Mouse (Mus musculus): Measurements from ENCODE around the gene Imp3. TPM values are rescaled to one million over a fixed set of nuclear protein-coding genes. Genes with fewer than 3 reads are reported as not detected.

Gene Imp3
- total and polyA plus RNA-seq, 3 experiments: 154 to 160 TPM; not detected in 1

- TF ChIP-seq RAD21 (IDR thresholded peaks at IDR 0.05; ENCODE audit: low read depth, low read length) (no peak), ZNF384 (IDR thresholded peaks at IDR 0.05; ENCODE audit: low read depth, low read length) (no peak), TBP (IDR thresholded peaks at IDR 0.05; ENCODE audit: low read depth, low read length) (no peak), BHLHE40 (IDR thresholded peaks at IDR 0.05; ENCODE audit: borderline replicate concordance, low read depth, low read length) (no peak), USF2 (IDR thresholded peaks at IDR 0.05; ENCODE audit: borderline replicate concordance in 1 of 2, insufficient read depth in 1 of 2, low read depth in 1 of 2, low read length in 2 of 2) (no peak), MYB (IDR thresholded peaks at IDR 0.05; ENCODE audit: low read depth, low read length) (no peak)
Observed at GRCm38 (mm10) chr9:56911017-56911416, 26.3 kb upstream of the Imp3 start.

GRCm38 (mm10) chr9:56913991-56914390 is 23.3 kb upstream of the Imp3 start:
- Histone ChIP-seq H3K4me3 (ENCODE audit: control insufficient read depth in 1 of 2, insufficient read depth in 1 of 2, low read depth in 2 of 2, low read length in 2 of 2) (no peak overlapping the region), H3K27ac (ENCODE audit: control insufficient read depth, low read depth, low read length) (no peak overlapping the region), H3K9me3 (replicated peaks; ENCODE audit: insufficient read depth, low read length) (no peaks in the 10 kb centered on the region), H3K4me1 (ENCODE audit: control insufficient read depth in 1 of 2, insufficient read depth in 2 of 2, low read length in 2 of 2) (peaks cover under 1 to 5% of the 10 kb centered on the region in 2 experiments; a peak in 2 of 4 replicates), H3K79me2 (ENCODE audit: control insufficient read depth, insufficient read depth, low read length, poor library complexity) (no peaks in the 10 kb centered on the region), H3K36me3 (ENCODE audit: control insufficient read depth in 1 of 2, insufficient read depth in 2 of 2, low read length in 2 of 2) (no peaks in the 10 kb centered on the region), H3K27me3 (ENCODE audit: control insufficient read depth in 1 of 2, insufficient read depth in 2 of 2, low read length in 2 of 2) (no peaks in the 10 kb centered on the region), H3K9ac (ENCODE audit: control insufficient read depth, low read depth, low read length, poor library complexity, severe bottlenecking) (no peak overlapping the region)
- TF ChIP-seq ZKSCAN1 (IDR thresholded peaks at IDR 0.05; ENCODE audit: low read depth, low read length) (no peak), BHLHE40 (IDR thresholded peaks at IDR 0.05; ENCODE audit: borderline replicate concordance, low read depth, low read length) (no peak)
- DNase-seq (ENCODE audit: low read depth, low spot score): no peak

More at GRCm38 (mm10) chr9:56911017-56911416, 26.3 kb upstream of the Imp3 start:
- no peak overlapping the region for H3K9ac ChIP-seq (ENCODE audit: control insufficient read depth, low read depth, low read length, poor library complexity, severe bottlenecking)
- H3K27me3 ChIP-seq (ENCODE audit: control insufficient read depth in 1 of 2, insufficient read depth in 2 of 2, low read length in 2 of 2): no peaks in the 10 kb centered on the region
- no peaks in the 10 kb centered on the region for H3K79me2 ChIP-seq (ENCODE audit: control insufficient read depth, insufficient read depth, low read length, poor library complexity)
- no peaks in the 10 kb centered on the region for H3K9me3 ChIP-seq (replicated peaks; ENCODE audit: insufficient read depth, low read length)
- DNase-seq (ENCODE audit: low read depth, low spot score): no peak
- H3K4me1 ChIP-seq (ENCODE audit: control insufficient read depth in 1 of 2, insufficient read depth in 2 of 2, low read length in 2 of 2): peaks cover 2 to 12% of the 10 kb centered on the region in 2 experiments; a peak in 3 of 4 replicates
- H3K36me3 ChIP-seq (ENCODE audit: control insufficient read depth in 1 of 2, insufficient read depth in 2 of 2, low read length in 2 of 2): peaks cover 0 to 2% of the 10 kb centered on the region in 2 experiments; a peak in 1 of 4 replicates
- no peak overlapping the region for H3K4me3 ChIP-seq (ENCODE audit: control insufficient read depth in 1 of 2, insufficient read depth in 1 of 2, low read depth in 2 of 2, low read length in 2 of 2)
- no peak overlapping the region for H3K27ac ChIP-seq (ENCODE audit: control insufficient read depth, low read depth, low read length)

- Histone ChIP-seq H3K4me1 (ENCODE audit: control insufficient read depth in 1 of 2, insufficient read depth in 2 of 2, low read length in 2 of 2) (no peaks in the 10 kb centered on the region), H3K27ac (ENCODE audit: control insufficient read depth, low read depth, low read length) (no peak overlapping the region), H3K79me2 (ENCODE audit: control insufficient read depth, insufficient read depth, low read length, poor library complexity) (no peaks in the 10 kb centered on the region), H3K36me3 (ENCODE audit: control insufficient read depth in 1 of 2, insufficient read depth in 2 of 2, low read length in 2 of 2) (no peaks in the 10 kb centered on the region), H3K27me3 (ENCODE audit: control insufficient read depth in 1 of 2, insufficient read depth in 2 of 2, low read length in 2 of 2) (no peaks in the 10 kb centered on the region), H3K9ac (ENCODE audit: control insufficient read depth, low read depth, low read length, poor library complexity, severe bottlenecking) (no peak overlapping the region), H3K9me3 (replicated peaks; ENCODE audit: insufficient read depth, low read length) (no peaks in the 10 kb centered on the region), H3K4me3 (ENCODE audit: control insufficient read depth in 1 of 2, insufficient read depth in 1 of 2, low read depth in 2 of 2, low read length in 2 of 2) (no peak overlapping the region)
- no peak for TF ChIP-seq UBTF (IDR thresholded peaks at IDR 0.05; ENCODE audit: borderline replicate concordance, insufficient read depth, low read depth, low read length)
- TF ChIP-seq CTCF (IDR thresholded peaks at IDR 0.05 in 2 of 3, conservative IDR thresholded peaks at IDR 0.05 in 1 of 3; ENCODE audit: control insufficient read depth in 1 of 3, insufficient read depth in 1 of 3, low read depth in 2 of 3, low read length in 3 of 3, poor library complexity in 1 of 3, severe bottlenecking in 1 of 3): peak in 1 of 3 experiments; percentile 12; a peak in 1 of 6 replicates
- DNase-seq (ENCODE audit: low read depth, low spot score): no peak
Observed at GRCm38 (mm10) chr9:56915116-56915515, 22.2 kb upstream of the Imp3 start.
